Mouse (Mus musculus) embryo, embryonic 11 days (tissue): ENCODE measurements around the gene Foxn1.

ENCODE experiments used
- DNase-seq: peaks from one replicate; pipeline ENCODE4 v3.0.0-alpha.2; 2015

Gene Foxn1

DNA sequence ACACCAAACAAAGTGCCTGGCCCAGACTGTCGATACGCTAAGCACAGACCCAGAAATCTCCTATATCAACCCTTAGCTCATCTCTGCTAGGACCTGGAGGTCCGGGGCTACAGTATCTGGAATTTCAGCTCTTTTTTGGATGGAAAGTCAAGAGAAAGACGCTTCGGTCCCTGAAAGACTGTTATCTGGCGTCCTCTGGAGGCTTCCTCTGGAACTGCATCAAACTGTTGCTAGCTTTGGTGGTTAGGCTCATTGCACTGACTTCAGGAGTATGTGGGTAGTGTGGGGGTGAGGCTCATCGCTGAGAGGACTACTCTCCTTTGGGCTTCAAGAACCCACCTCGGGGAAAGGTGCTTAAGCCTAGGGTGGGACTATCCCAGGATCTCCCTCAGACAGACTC is 13.3 kb upstream of the Foxn1 start:
- peak; percentile 82 for DNase-seq

DNA sequence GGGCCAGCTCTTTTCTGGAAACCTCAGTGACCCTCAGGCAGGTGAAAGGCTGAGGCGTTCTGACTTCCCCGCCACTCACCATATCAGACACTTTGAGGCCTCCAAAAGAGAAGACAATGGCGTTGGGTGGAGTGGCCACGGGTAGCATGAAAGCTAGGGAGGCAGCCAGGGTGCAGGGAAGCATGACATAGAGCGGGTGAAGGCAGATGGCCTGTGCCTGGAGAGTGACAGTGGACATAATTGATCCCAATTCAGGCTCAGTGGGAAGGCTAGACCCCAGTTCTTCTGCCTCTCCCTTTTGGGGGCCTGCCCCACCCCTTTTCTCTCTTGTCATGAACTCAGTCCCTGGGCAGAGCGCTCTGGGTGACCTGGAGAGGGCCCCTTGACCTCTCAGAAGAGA is 11.9 kb upstream of the Foxn1 start:
- DNase-seq, result no peak

DNA sequence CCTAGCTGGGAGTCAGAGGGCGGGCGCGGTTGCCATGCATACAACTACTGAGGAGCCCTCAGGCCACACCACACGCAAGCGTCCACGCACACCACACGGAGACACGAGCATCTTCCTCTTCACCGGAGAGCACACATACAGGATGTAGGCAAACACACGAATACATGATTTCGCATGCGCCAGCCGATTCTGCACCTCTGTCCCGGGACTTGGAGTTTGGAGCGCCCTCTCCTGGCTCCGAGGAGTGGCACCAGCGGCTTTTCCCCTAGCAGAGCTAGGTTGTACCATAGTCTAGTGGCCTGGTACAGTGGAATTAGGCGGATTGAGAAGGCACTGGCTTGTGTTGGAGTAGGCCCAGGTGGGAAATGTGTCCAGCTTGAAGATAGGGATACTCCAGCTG is 11.0 kb upstream of the Foxn1 start:
- DNase-seq, result peak; percentile 91

DNA sequence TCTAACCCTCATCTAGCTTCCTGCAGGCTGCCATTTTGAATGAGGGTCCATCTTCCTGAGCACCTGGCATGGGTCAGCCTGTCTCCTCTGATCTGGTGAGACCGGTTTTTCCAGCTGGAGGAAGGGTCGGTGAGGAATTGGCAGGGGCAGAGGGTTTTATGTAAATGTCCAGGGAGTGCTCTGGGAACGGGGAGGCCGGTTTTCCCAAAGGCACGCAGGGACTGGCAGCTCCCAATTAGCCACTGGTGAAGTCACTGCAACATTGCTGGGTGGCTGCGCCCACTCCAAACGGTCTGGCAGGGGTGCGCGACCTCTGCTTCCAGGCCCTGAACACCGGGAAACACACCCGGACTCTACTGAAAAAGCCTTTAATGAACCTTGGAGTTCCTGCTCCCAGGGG is 10.6 kb upstream of the Foxn1 start:
- peak; percentile 21 for DNase-seq

DNA sequence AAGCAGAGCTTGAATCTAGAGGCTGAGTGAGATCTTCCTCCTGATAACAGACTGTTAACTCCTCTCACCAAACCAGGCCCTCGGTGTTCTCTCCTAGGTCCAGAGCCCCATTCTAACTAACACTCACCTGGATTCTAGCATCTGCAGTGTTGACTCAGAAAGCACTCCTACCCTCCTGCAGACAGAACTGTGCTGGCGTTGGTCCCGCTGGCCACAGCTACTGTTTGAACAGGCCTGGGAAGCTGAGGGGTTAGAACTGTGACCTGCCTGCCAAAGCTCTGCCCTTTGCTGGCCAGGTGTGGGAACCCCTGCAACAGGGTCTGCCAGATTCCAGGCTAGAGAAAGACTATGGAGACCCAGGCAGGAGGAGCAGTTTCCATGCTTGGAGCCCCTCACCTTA is 6.4 kb upstream of the Foxn1 start:
- no peak for DNase-seq

DNA sequence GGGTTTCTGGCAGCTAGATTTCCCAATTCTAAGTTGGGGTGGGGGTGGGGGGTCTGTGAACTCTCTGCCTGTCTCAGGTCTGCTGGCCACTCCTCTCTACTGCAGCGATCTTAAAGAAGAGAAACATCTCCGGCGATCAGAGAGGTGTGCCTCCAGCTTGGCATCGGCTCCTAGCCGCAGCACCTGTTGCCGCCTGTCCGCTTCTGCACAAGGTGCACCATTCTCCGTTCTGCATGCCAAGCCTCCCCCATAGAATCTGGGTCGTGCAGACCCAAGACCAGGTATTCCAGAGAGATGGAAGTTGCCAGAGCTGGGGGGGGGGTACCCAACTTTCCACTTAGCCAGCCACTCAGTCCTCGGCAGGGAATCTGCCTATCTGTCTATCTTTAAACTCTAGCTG is 582 bp downstream of the Foxn1 start:
- no peak for DNase-seq

DNA sequence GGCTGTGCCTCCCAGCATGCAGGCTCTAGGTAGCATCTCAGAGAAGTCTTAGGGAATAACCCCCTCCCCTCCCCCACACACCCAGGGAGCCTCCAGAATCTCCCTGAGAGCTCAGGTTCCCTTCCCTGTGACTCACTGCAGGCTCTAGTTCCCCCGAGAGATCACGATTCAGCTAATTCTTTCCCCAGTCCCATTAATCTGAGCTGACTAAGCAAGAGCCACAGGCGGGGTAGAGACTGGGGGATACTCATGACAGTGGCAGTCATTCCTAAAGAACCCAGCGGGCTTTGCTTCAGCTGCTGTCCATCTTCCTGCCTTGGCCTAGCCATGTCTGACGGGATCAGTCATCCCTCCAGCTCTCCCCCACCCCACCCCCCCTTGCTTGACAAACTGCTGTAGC is 3.7 kb downstream of the Foxn1 start:
- DNase-seq, result no peak

DNA sequence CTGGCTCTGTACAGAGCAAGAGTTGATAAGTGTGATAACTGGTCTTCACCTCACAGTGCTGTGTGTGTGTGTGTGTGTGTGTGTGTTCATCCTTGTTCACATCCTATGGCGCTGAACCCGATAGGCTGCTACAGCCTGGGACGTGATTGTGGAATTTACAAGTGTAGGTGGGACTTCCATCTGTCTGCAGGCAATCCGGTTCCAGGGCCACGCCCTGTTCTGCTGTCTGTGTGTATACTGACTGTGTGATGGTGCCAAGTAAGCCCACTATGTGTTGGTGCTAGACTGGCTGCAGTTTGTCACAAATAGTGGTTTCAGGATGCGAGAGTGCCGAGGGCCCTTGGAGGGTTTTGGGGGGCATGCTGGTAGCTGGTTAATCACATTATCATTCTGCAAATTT is 4.1 kb downstream of the Foxn1 start:
- no peak for DNase-seq

DNA sequence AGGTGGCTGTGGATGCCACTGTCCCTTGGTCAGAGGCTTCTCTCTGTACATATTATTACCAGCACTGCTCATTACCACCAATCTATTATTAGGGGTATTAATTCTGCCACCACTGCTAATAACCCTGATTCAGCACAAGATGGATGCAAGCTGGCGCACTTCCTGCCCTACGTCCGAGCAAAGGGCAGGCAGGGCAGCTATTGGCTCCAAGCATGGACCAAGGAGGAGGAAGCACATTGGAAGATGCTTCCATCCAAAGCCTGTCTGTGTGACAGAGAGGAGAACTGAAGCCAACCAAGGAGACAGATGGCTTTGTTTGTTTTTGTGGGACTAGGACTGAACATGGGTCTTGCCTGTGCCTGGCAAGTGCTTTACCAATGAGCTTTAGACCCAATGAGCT is 5.4 kb downstream of the Foxn1 start:
- no peak for DNase-seq

DNA sequence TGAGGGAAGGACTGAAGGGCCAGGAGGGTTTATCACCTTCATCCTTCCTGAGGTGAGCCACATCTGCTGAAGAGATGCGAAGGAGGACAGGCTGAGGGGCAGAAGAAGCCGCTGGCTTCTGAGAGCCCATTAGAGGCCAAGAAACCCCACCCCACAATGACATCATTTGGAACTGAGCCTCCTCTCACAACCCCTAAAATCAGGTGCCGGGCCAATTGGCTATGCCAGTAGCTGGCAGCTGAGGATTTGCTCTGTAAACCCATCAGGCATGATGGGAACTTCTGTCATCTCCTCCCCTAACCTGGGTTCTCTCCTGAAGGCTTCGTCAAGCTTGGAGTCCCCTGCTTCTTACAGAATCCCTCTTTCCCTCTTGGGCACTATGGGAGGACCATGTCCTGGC is 6.0 kb downstream of the Foxn1 start:
- no peak for DNase-seq

DNA sequence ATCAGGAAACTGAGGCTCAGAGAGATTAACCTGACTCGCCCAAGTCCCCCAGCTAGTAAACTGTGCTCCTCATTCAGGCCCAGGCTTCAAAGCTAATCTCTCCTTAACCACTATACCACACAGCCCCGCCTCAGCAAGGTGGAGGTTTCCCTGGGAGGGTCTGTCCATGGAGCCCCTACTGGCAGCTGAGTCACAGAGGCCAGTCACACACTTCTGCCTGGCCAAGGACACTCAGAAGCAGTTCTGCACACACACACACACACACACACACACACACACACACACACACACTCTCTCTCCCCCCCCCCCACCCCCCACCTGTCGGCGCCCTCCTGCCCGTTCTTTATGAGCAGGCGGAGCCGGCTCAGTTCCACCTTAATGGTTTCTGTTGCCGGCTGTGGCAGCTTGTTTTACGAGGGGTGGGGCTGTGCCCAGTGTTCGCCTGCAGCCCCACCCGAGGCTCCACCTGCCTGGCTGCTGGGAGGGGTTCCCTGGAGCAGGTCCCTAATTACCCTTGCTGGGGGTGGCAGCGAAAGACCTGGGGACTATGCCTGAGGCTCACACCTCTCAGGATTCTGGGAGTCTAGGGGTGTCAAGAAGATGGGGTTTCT is 8.7 kb downstream of the Foxn1 start:
- DNase-seq, result no peak

DNA sequence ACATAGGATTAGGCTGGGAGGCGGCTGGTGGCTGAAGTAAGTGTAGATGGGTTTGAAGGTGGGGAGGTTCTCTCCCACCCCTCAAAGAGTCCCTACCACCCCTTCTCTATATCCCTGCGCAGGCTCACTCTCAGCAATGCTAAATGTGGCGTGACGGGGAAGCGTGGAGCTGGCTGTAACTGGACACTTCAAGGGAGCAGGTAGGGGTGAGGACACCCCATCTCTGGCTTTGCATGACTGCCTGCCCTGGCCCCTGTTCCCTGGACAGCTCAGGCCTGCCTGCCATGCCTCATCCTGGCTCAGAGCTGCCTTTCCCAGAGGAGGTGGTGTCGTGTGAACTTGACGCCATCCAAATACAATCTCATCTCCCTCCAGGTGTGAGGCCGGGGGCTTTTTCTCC is 12.2 kb downstream of the Foxn1 start:
- DNase-seq, result no peak

DNA sequence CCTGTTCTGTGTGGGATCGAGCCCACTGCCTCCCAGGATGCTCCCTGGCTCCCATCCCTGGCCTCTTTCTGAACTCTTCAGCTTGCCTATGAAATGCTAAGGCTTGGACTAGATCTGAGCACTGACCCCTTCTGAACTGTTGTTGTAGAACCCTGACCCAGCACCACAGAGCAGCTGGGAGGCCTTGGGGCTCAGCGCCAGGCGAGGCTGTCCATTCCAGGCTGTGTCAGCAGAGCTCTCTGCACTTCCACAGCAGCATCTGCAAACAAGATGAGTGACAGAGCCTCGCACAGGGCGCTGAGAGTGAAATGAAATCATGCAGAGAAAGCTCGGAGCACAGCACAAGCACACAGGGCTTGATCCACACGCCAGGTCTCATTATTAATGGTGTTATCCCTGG is 13.7 kb downstream of the Foxn1 start:
- DNase-seq, result no peak

DNA sequence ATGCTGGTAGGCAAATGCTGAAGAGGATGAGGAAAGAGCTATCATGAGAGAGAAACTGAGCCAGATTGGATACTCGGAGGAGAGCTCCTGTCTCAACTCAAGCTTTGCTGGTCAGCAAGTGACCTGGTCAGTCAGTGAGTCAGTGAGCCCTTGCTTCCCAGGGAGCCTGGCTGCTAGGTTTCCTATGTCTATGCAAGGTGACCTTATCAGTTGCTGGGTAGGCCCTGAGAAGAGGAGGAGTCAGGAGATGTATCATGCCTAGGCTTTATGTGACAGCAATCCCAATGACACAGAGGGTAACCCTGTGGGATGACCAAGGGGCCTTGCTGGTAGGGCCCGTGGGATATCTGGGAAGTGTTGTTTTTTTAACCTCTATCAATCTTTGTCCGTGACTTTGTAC is 14.2 kb downstream of the Foxn1 start:
- DNase-seq, result no peak

DNA sequence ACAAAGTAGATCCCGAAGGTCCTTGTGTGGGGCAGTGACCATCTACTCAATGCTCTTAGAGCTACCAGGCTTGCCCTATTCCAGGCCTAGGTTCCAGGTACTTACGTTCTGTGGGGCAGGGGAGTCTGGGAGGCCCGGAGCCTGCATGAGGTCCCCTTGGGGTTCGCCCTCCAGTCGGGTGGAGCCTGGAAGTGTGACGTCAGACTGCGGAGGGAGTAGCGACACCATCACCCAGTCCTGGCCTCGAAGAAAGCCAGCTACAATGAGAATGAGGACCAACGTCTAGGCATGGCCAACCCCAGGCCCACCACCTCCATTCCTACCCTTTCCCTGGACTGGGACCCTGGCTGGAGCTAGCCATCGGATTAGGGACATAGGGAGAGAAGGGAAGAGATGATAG is 14.6 kb downstream of the Foxn1 start:
- DNase-seq, result no peak

DNA sequence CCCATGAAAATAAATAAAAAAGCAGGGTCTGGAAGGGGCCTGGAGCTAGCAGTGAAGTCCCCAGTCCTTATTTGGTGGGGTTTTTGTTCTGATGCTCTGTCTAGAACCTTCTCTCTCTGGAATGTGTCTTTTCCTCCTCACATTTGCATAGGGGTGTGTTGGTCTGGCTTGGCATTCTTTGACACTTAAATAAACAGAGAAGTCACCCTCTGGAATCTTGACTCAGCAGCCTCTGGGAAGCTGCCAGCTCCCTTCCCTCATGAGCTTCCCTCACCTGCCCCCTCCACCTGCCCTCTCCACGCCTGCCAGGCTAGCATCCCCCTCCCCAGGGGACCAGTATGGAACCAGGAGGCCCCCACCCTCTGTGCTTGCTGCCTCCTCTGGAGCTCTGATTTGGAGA is 16.0 kb downstream of the Foxn1 start:
- DNase-seq, result no peak

DNA sequence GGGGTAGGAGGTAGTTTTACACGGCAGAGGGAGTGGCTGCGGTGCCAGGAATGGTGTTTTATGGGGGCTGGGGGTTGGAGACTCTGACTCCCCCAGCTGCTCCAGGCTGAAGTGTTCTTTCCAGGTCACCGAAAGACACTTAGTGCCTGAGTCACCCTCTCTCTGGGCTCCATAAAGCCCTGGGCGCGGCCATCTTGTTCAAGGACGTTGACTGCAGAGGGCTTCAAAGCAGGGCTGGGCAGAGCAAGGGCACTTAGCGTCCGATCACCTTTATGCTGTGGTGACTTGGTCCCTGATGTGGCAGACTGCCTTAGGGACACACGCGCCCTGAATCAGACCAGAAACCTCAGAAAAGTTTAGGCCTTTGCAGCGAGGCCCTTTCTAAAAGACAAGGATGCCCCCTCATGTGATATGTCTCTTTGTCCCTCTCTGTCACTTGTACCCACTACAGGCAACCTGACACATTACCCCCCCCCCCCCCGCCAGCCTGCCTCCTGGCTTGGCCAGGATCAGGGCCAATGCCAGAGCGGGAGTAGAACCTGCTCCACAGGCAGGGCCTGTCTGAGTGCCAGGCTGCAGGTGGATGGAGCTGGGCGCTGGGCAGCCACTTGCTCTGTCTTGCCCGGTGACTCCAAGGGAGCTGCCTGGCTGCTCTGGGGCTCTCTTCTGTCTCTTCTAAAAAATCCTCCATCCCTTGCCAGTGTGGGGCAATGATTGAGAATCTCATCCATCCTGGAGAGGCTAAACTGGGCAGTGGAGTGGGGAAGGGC is 18.7 kb downstream of the Foxn1 start:
- DNase-seq, result no peak

DNA sequence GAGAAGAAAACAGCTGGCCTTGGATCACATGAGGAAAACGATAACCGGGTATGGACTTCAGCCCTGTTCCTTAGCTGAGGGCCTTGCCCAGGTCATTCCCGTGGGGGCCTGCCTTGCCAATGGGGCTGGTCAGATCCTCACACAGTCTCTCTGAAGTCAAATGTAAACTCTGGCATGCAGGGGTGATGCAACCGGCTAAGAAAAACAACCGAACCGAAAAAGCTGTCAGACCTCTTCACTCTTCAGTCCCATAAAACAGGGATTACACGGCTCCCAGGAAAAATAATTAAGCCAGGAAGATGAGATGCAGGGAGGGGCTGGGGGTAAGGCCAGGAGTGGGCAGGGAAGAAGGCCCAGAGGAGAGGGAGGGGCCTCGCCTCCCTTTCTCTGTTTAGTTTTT is 22.3 kb downstream of the Foxn1 start:
- DNase-seq, result no peak

DNA sequence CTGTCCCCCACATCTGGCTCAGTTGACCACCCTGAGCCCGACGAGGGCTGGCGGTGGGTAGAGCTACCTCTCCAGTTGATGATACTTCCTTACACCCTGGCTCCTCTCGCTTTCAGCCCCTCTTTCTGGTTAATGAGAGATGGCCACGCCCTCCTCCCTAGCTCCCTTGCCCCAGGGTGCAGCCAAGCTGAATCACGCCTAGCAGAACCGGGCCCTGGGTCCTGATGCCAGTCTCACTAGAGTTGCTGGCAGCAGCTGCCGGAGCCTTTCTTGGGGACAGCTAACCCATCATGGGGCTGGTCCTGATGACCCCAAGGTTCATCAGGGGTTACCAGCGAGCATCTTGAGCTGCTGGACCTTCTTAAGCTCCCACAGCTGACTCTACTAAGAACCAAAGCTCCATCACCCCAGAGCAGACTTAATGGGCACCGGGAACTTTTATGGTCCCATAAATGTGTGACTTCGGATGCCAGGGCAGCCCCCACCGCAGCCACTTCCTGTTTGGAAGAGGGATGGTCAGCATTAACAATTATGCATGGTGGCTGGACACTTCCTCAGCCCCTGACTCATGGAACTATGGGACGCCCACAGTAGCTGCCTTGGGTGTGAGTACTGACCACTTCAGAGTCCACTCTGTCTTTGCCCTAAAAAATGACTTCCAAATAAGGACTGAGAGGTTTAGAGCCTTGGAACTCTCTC is 22.9 kb downstream of the Foxn1 start:
- no peak for DNase-seq

DNA sequence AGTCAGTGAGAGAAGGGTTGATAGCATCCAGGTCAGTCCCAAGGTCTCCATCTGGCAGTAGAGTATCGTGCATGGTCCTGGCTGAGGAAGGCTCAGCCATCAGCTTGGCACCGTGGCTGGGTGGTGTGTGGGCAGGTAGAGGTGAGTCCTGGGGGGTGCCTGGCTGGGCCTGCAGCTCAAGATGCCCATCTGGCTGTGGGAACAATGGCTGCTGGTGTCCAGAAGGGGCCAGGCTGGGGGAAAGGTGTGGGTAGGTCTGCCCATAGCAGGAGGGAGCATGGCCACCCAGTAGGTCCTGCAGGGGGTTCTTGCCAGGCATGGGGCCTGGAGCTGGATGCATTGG is 25.6 kb downstream of the Foxn1 start:
- DNase-seq, result no peak

DNA sequence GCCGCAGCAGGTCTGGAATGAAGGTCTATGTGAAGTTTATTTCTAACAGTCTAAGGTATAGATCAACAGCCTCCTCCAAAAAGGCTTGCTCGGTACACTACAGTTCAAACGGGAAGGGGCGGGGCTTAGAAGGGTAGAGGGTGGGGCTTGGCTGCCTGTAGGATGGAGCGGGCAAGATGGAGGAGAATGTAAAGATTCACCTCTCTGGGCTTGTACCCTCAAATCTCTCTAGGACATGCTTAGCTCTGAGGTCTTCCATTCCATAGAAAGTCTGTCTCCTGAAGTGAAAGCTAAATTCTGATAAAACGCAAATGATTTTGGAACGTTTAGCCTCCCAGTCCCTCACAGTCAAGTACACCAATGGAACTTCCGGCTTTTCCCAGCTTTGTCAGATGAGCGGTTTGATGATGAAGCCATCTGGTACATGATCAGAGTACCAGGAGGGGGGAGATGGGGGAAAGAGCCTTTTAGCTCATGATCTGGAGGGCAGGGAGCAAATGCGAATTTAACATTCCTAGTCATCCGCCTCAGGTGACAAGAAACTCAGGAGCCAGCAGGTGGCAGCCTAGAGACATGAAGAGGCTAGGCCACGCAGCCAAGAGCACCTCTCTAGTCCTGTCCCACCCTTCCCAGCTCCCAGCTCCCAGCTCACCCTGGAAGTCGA is 26.1 kb downstream of the Foxn1 start:
- peak; percentile 90 for DNase-seq

DNA sequence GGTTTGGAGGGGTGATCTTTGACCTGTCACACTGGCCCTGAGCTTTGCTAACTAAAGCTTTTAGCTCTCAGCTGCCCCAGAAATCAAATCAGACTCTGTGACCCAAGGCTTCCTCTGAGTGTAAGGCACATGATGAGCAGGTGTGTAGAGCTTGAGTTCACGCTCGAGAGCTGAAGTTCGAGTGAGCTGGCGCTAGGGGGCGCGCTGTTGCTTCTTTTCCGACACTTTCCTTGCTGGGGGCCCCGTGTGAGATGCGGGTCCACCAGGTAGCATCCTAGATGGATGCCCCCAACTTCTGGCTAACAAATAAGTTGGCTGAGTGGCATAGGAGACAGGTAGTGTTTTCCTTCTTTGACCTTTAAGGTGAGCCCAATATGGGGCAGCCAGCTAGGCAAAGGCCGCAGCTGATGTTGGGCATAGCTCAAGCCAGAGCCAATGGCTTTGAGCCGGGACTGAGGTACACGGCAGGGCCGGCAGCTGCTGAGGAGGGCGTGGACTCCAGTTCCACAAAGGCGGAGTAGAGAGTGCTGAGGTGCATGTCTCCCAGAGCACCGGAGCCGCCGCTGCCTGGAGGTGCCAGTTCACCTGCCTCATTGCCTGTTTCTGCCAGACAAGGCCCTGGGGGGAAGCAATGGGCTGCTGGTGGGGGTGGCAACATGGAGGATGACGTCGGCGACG is 27.9 kb downstream of the Foxn1 start:
- peak; percentile 51 for DNase-seq

DNA sequence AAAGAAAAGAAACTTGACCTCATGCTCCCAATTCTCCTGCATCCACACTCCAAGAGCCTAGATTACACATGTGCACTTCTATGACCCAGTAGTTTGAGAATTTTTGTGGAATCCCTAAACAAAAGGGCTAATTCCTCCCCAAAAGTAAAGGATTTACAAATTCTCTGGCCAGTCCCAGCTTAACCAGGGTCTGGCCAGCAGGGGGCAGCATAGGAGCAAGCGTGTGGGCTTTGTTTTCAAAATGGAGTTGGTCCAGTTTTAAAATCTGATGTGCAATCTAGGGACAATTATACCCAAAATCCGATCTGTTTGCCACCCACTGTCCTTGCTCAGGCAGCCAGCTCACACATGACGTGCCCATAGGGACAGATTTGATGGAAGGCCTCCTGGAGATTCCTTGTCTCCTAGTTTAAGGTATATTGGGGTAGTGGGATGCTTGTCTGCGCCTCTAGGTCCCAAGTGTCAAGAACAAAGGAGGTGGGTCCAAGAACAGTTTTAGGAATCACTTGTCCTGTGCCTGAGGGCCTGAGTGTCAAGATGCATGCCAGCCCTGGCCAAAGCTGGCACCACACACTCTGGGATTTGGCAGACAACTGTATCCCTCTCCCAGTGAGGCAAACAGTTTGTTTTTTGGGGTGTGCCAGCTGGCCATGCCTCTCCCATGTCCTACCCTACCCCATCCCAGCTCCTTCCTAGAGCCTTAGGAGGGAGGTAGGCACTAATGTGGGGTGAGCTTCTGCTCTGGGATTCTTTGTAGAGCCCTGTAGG is 30.7 kb downstream of the Foxn1 start:
- peak; percentile 81 for DNase-seq
